Mouse (Mus musculus): ENCODE data around the gene Strip1. TPM values are rescaled to one million over a fixed set of nuclear protein-coding genes. Genes with fewer than 3 reads are reported as not detected.

Gene Strip1
- polyA plus RNA-seq, 1 experiment, result 86.7 TPM

- H3K27me3 ChIP-seq (ENCODE audit: control insufficient read depth, insufficient read depth, low read length), result no peaks in the 10 kb centered on the region
- no peak overlapping the region for H3K27ac ChIP-seq (ENCODE audit: control insufficient read depth, insufficient read depth, low read length)
- no peaks in the 10 kb centered on the region for H3K36me3 ChIP-seq (ENCODE audit: control insufficient read depth, insufficient read depth, low read length)
- no peak for TF ChIP-seq POLR2A (IDR thresholded peaks at IDR 0.05; ENCODE audit: control insufficient read depth, extremely low read depth, insufficient read depth, low read length, poor library complexity)
- TF ChIP-seq CTCF (IDR thresholded peaks at IDR 0.05; ENCODE audit: borderline replicate concordance, control insufficient read depth, extremely low read depth, insufficient read depth, low read length, poor library complexity), result no peak
- H3K4me1 ChIP-seq (replicated peaks; ENCODE audit: control insufficient read depth, insufficient read depth, low read length), result no peaks in the 10 kb centered on the region
- no peak overlapping the region for H3K4me3 ChIP-seq (ENCODE audit: control insufficient read depth, insufficient read depth, low read length)
- DNase-seq, result no peak
- WGBS, result 82% methylated on average over 7 of the region's 7 CpGs
Observed at GRCm38 (mm10) chr3:107567766-107568165, 63.7 kb downstream of the Strip1 start.

GRCm38 (mm10) chr3:107565331-107565730, 66.2 kb downstream of the Strip1 start:
- no peak overlapping the region for H3K27ac ChIP-seq (ENCODE audit: control insufficient read depth, insufficient read depth, low read length)
- DNase-seq, result no peak
- H3K36me3 ChIP-seq (ENCODE audit: control insufficient read depth, insufficient read depth, low read length), result no peaks in the 10 kb centered on the region
- no peaks in the 10 kb centered on the region for H3K4me1 ChIP-seq (replicated peaks; ENCODE audit: control insufficient read depth, insufficient read depth, low read length)
- TF ChIP-seq CTCF (IDR thresholded peaks at IDR 0.05; ENCODE audit: borderline replicate concordance, control insufficient read depth, extremely low read depth, insufficient read depth, low read length, poor library complexity) (no peak), POLR2A (IDR thresholded peaks at IDR 0.05; ENCODE audit: control insufficient read depth, extremely low read depth, insufficient read depth, low read length, poor library complexity) (no peak)
- no peak overlapping the region for H3K4me3 ChIP-seq (ENCODE audit: control insufficient read depth, insufficient read depth, low read length)
- H3K27me3 ChIP-seq (ENCODE audit: control insufficient read depth, insufficient read depth, low read length), result no peaks in the 10 kb centered on the region
- 77% methylated on average over 3 of the region's 3 CpGs for WGBS

- DNase-seq, result no peak
- Histone ChIP-seq H3K36me3 (ENCODE audit: control insufficient read depth, insufficient read depth, low read length) (no peaks in the 10 kb centered on the region), H3K4me3 (ENCODE audit: control insufficient read depth, insufficient read depth, low read length) (no peak overlapping the region), H3K27me3 (ENCODE audit: control insufficient read depth, insufficient read depth, low read length) (no peaks in the 10 kb centered on the region), H3K27ac (ENCODE audit: control insufficient read depth, insufficient read depth, low read length) (no peak overlapping the region), H3K4me1 (replicated peaks; ENCODE audit: control insufficient read depth, insufficient read depth, low read length) (no peaks in the 10 kb centered on the region)
- WGBS, result 82% methylated on average over 4 of the region's 4 CpGs
- TF ChIP-seq CTCF (IDR thresholded peaks at IDR 0.05; ENCODE audit: borderline replicate concordance, control insufficient read depth, extremely low read depth, insufficient read depth, low read length, poor library complexity) (no peak), POLR2A (IDR thresholded peaks at IDR 0.05; ENCODE audit: control insufficient read depth, extremely low read depth, insufficient read depth, low read length, poor library complexity) (no peak)
Observed at GRCm38 (mm10) chr3:107563880-107564279, 67.6 kb downstream of the Strip1 start.

GRCm38 (mm10) chr3:107562591-107562990, 68.9 kb downstream of the Strip1 start:
- DNase-seq, result no peak
- H3K36me3 ChIP-seq (ENCODE audit: control insufficient read depth, insufficient read depth, low read length), result no peaks in the 10 kb centered on the region
- no peaks in the 10 kb centered on the region for H3K4me1 ChIP-seq (replicated peaks; ENCODE audit: control insufficient read depth, insufficient read depth, low read length)
- WGBS, result 82% methylated on average over 4 of the region's 4 CpGs
- H3K4me3 ChIP-seq (ENCODE audit: control insufficient read depth, insufficient read depth, low read length), result no peak overlapping the region
- no peak overlapping the region for H3K27ac ChIP-seq (ENCODE audit: control insufficient read depth, insufficient read depth, low read length)
- H3K27me3 ChIP-seq (ENCODE audit: control insufficient read depth, insufficient read depth, low read length), result no peaks in the 10 kb centered on the region
- TF ChIP-seq CTCF (IDR thresholded peaks at IDR 0.05; ENCODE audit: borderline replicate concordance, control insufficient read depth, extremely low read depth, insufficient read depth, low read length, poor library complexity) (no peak), POLR2A (IDR thresholded peaks at IDR 0.05; ENCODE audit: control insufficient read depth, extremely low read depth, insufficient read depth, low read length, poor library complexity) (no peak)

Other genes starting within 250 kb of the Strip1 start
- 0.31 and 0.43 TPM in 2 replicates for gene Kcnc4, start 172.1 kb downstream of the Strip1 start, polyA plus RNA-seq (2012; rRNA removed)
- gene Slc6a17, start 113.7 kb downstream of the Strip1 start, polyA plus RNA-seq (2012; rRNA removed), result 0.46 and 0.53 TPM in 2 replicates
- 0.07 and 0.09 TPM in 2 replicates for gene Ubl4b, start 76.6 kb downstream of the Strip1 start, polyA plus RNA-seq (2012; rRNA removed)
- gene Alx3, start 36.7 kb downstream of the Strip1 start, polyA plus RNA-seq (2012; rRNA removed), result 0.20 and 0.27 TPM in 2 replicates
- not detected in 2 replicates for gene Gm10961, start 372 bp downstream of the Strip1 start, polyA plus RNA-seq (2012; rRNA removed)
- gene Ahcyl1, start 64.9 kb upstream of the Strip1 start, polyA plus RNA-seq (2012; rRNA removed), result 54.4 and 61.2 TPM in 2 replicates
- 10.7 and 12.5 TPM in 2 replicates for gene Csf1, start 128.8 kb upstream of the Strip1 start, polyA plus RNA-seq (2012; rRNA removed)
- 0.32 and 0.34 TPM in 2 replicates for gene Eps8l3, start 245.5 kb upstream of the Strip1 start, polyA plus RNA-seq (2012; rRNA removed)

All from thymus, adult 2 months (tissue).